Mouse (Mus musculus): ENCODE data around the gene Taar1.

DNA sequence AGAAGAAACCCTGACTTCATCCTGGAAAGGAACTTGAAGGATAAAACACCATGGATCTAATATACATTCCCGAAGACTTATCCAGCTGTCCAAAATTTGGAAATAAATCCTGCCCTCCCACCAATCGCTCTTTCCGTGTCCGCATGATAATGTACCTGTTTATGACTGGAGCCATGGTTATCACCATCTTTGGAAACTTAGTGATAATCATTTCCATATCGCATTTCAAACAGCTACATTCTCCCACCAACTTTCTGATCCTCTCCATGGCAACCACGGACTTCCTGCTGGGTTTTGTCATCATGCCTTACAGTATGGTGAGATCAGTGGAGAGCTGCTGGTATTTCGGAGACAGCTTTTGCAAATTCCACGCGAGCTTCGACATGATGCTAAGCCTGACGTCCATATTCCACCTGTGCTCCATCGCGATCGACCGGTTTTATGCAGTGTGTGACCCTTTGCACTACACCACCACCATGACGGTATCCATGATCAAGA lies 29.4 kb downstream of the Taar1 start, which contains the start of gene Taar3:
- TF ChIP-seq POLR2A (IDR thresholded peaks at IDR 0.05; ENCODE audit: low read depth, low read length) (no peak), CTCF (conservative IDR thresholded peaks at IDR 0.05; ENCODE audit: insufficient read depth, insufficient read length, low read depth, low read length) (no peak)
